ENCODE assay signal across 11 mouse cellular contexts in the genomic region with DNA sequence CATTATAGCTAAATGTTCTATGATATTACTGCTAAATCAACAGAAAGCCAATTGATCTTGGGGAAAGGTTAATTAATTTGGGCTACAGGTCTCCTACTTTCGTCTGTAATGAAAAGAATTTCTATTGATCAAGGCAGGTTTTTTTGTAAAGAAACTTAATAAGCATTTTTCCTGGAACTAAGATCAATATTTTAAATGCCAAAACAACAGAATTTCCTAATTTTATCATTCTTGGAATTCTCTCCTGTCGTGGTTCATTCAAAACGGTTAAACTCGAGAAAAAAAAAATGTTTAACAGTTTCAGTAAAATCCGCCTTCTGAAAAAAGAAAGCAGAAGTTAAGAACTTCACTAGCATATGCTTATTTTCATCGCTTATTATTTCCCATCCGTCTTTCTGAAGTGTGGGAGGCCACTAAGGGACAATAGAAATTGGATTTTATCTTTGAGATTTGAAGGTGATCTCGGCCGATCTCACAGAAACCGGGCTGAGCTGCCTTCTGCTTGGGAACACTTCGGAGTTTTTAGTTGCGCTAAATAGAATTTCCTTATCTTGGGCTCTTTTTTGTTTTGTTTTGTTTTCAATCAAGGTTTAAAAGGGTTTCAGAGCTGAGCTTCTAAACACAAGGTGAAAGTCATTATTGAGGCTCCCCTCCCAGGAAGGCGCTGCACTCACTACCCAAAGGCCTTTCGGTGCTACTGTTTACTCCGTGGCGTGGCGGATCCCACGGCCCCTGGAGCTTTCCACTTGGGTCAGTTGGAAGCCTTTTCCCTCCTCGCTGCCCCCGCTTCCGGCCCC. TPM values are rescaled to one million over a fixed set of nuclear protein-coding genes. Genes with fewer than 3 reads are reported as not detected.
DNase-seq lines count a peak whose midpoint lies in the region; ATAC-seq lines count a peak whose summit lies in the region.
"Had no signal": no experiment of that assay in that cellular context is flagged by ENCODE, and none has a peak within 500 bp of the region (broad histone marks: within the 10 kb centered on the region; RNA-seq: fewer than 3 reads in every experiment).

No protein-coding gene starts in this region.

- no peak overlapping the region for H3K27ac ChIP-seq in heart, embryonic 14.5 days (replicated peaks in 1 of 2; ENCODE audit: control insufficient read depth in 1 of 2, insufficient read depth in 1 of 2, low read depth in 2 of 2, low read length in 2 of 2)
- H3K27ac ChIP-seq in intestine, embryonic 14.5 days (ENCODE audit: low read depth), result peak overlapping the region; percentile 59; the same call in 1 of the 2 replicates
- H3K27ac ChIP-seq in midbrain, embryonic 14.5 days (replicated peaks; ENCODE audit: low read depth, low read length), result 0 out of 2 replicates have a peak overlapping the region, but pooled peaks have one; percentile 70
- H3K27ac ChIP-seq: macrophage had no signal

- 2% methylated on average over 21 of the region's 21 CpGs for WGBS in heart, embryonic 14.5 days
- 1% methylated on average over 21 of the region's 21 CpGs for WGBS in intestine, embryonic 14.5 days
- WGBS in midbrain, embryonic 14.5 days, result 1% methylated on average over 21 of the region's 21 CpGs

- H3K9ac ChIP-seq in heart, embryonic 14.5 days (ENCODE audit: low read length), result no peak overlapping the region
- H3K9ac ChIP-seq in intestine, embryonic 14.5 days (ENCODE audit: low read length), result peak overlapping the region; percentile 45
- peak overlapping the region; percentile 36; the same call in 1 of the 2 replicates for H3K9ac ChIP-seq in midbrain, embryonic 14.5 days (replicated peaks; ENCODE audit: low read length)

- H3K4me1 ChIP-seq in heart, embryonic 14.5 days (ENCODE audit: control insufficient read depth in 2 of 2, insufficient read depth in 2 of 2, low read length in 2 of 2), result peaks cover 0 to 12% of the 10 kb centered on the region in 2 experiments; a peak in 3 of 4 replicates
- H3K4me1 ChIP-seq in intestine, embryonic 14.5 days (replicated peaks; ENCODE audit: control insufficient read depth, insufficient read depth, low read length), result 0 out of 2 replicates have a peak, but pooled peaks cover 5% of the 10 kb centered on the region
- peaks cover 9% of the 10 kb centered on the region; the same call in 1 of the 2 replicates for H3K4me1 ChIP-seq in midbrain, embryonic 14.5 days (ENCODE audit: control insufficient read depth, insufficient read depth, low read length)

- no peaks in the 10 kb centered on the region for H3K36me3 ChIP-seq in heart, embryonic 14.5 days (ENCODE audit: control insufficient read depth, insufficient read depth, low read length)
- H3K36me3 ChIP-seq in intestine, embryonic 14.5 days (ENCODE audit: control insufficient read depth, insufficient read depth, low read length), result no peaks in the 10 kb centered on the region
- H3K36me3 ChIP-seq in midbrain, embryonic 14.5 days (ENCODE audit: control insufficient read depth, insufficient read depth, low read length), result no peaks in the 10 kb centered on the region

- intact Hi-C loops in heart, postnatal 36 days (cut with DNase I), result loop anchor here (2.0 kb wide), 1 partner anchor 13 kb away; no protein-coding TSS in a partner anchor

- no peaks in the 10 kb centered on the region for H3K9me3 ChIP-seq in heart, embryonic 14.5 days (ENCODE audit: control insufficient read depth, low read length)
- no peaks in the 10 kb centered on the region for H3K9me3 ChIP-seq in intestine, embryonic 14.5 days (ENCODE audit: control insufficient read depth, low read length)
- H3K9me3 ChIP-seq in midbrain, embryonic 14.5 days (ENCODE audit: control insufficient read depth, low read length), result no peaks in the 10 kb centered on the region

- H3K4me3 ChIP-seq in heart, embryonic 14.5 days (ENCODE audit: control insufficient read depth in 1 of 2, insufficient read depth in 1 of 2, low read depth in 1 of 2, low read length in 2 of 2), result peak overlapping the region in 1 of 2 experiments; percentile 34; a peak in 3 of 4 replicates
- peak overlapping the region; percentile 23 for H3K4me3 ChIP-seq in intestine, embryonic 14.5 days (ENCODE audit: low read depth, low read length)
- peak overlapping the region; percentile 25 for H3K4me3 ChIP-seq in midbrain, embryonic 14.5 days (replicated peaks; ENCODE audit: low read depth, low read length)

- no peak for ATAC-seq in heart, embryonic 14.5 days (ENCODE audit: insufficient number of reproducible peaks, insufficient read depth, low FRiP score, low read depth)
- no peak for ATAC-seq in intestine, embryonic 14.5 days (replicated peaks; ENCODE audit: low FRiP score, low TSS enrichment, low read depth)
- ATAC-seq in midbrain, embryonic 14.5 days (ENCODE audit: low FRiP score, low TSS enrichment), result no peak

- peaks cover 85% of the 10 kb centered on the region for H3K27me3 ChIP-seq in heart, embryonic 14.5 days (ENCODE audit: control insufficient read depth, insufficient read depth, low read length)
- H3K27me3 ChIP-seq in intestine, embryonic 14.5 days (replicated peaks; ENCODE audit: control insufficient read depth, insufficient read depth, low read length), result peaks cover 90% of the 10 kb centered on the region
- H3K27me3 ChIP-seq in midbrain, embryonic 14.5 days (ENCODE audit: control insufficient read depth, insufficient read depth, low read length), result peaks cover 84% of the 10 kb centered on the region

- H3K4me2 ChIP-seq in heart, embryonic 14.5 days (ENCODE audit: low read length), result peak overlapping the region; percentile 59
- H3K4me2 ChIP-seq in intestine, embryonic 14.5 days (ENCODE audit: low read length), result peak overlapping the region; percentile 51
- H3K4me2 ChIP-seq in midbrain, embryonic 14.5 days (ENCODE audit: low read length), result peak overlapping the region; percentile 52

- DNase-seq in heart, postnatal 36 days, result no peak
- peak; percentile 55 for DNase-seq in embryo, embryonic 10.5 days (ENCODE audit: low spot score)
- DNase-seq in intestine, embryonic 14.5 days (ENCODE audit: low spot score), result peak; percentile 72
- DNase-seq in midbrain, embryonic 14.5 days, result peak; percentile 56
- no peak for DNase-seq in c-Kit-positive CD71-positive TER-119-positive erythroid progenitor cells, embryonic 14.5 days (ENCODE audit: low spot score)
- no peak for DNase-seq in frontal cortex, postnatal 25 days (ENCODE audit: low spot score in 2 of 2)
- DNase-seq in right cerebral cortex, adult 2 months (ENCODE audit: low spot score in 2 of 2), result no peak
- DNase-seq: thymus, postnatal 14 days had no signal

RNA-seq across cellular contexts. Expression of gene Foxa1, which starts 8.7 kb away (rescaled TPM):
- polyA plus RNA-seq in heart, embryonic 14.5 days (2014; fragmentation: Nextera tagmentation; extraction: Ambion mirVana), result 0.42 TPM in 1 of 2 replicates, not detected in the other
- not detected for total RNA-seq in heart, postnatal 36 days (2021)
- polyA plus RNA-seq in intestine, embryonic 14.5 days (2014; fragmentation: Nextera tagmentation; extraction: Ambion mirVana), result 8.3 and 8.4 TPM in 2 replicates
- 2.4 and 3.1 TPM in 2 replicates for polyA plus RNA-seq in midbrain, embryonic 14.5 days (2014; fragmentation: Nextera tagmentation; extraction: Ambion mirVana)
- total RNA-seq: common myeloid progenitor, adult 5-6 weeks had no signal
- polyA plus RNA-seq: macrophage had no signal

RNA-seq across cellular contexts. Expression of gene Ttc6, which starts 25.9 kb away (rescaled TPM):
- 0.09 and 0.41 TPM in 2 replicates for polyA plus RNA-seq in heart, embryonic 14.5 days (2014; fragmentation: Nextera tagmentation; extraction: Ambion mirVana)
- not detected for total RNA-seq in heart, postnatal 36 days (2021)
- polyA plus RNA-seq in intestine, embryonic 14.5 days (2014; fragmentation: Nextera tagmentation; extraction: Ambion mirVana), result 1.7 and 2.6 TPM in 2 replicates
- polyA plus RNA-seq in midbrain, embryonic 14.5 days (2014; fragmentation: Nextera tagmentation; extraction: Ambion mirVana), result 1.4 and 1.6 TPM in 2 replicates
- total RNA-seq: common myeloid progenitor, adult 5-6 weeks had no signal
- polyA plus RNA-seq: macrophage had no signal

Comparison
In these comparisons a context has a peak if more than half of its experiments do, and no peak if none do; other contexts are left out.
1. H3K27ac ChIP-seq: peak in intestine, embryonic 14.5 days (single experiment) and midbrain, embryonic 14.5 days (single experiment); none in heart, embryonic 14.5 days (0 of 2).
2. DNase-seq: peak in embryo, embryonic 10.5 days (single experiment), intestine, embryonic 14.5 days (single experiment) and midbrain, embryonic 14.5 days (single experiment); none in heart, postnatal 36 days (0 of 2), c-Kit-positive CD71-positive TER-119-positive erythroid progenitor cells, embryonic 14.5 days (single experiment), frontal cortex, postnatal 25 days (0 of 2) and right cerebral cortex, adult 2 months (0 of 2).
3. Peak in every context shown above with its lines, with median percentiles within 50 percentile points of each other: H3K4me2 ChIP-seq.